Mouse (Mus musculus) embryo, embryonic 9.5 days (tissue): Measurements from ENCODE around the gene Prnd.

ENCODE experiments used
- DNase-seq: peaks from one replicate; pipeline ENCODE4 v3.0.0-alpha.2; 2017; ENCODE audit errors: extremely low spot score

Gene Prnd

DNA sequence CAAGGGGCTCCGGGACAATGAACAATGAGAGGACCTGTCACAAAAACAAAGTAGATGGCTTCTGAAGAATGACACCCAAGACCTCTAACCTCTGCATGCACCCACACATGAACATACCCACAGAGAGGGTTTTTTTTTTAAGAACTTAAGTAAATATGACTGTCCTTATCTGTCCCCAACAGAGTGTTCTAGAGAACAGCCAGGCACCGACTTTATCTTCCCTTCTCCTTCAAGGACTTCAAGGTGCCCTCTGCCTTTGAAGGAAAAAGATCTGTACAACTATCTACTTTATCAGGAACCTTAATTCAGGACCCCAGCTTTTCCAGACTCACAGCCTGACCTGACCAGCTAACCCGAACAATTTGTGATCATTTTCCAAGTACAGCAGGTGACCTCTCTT lies 10.2 kb upstream of the Prnd start:
- no peak for DNase-seq

DNA sequence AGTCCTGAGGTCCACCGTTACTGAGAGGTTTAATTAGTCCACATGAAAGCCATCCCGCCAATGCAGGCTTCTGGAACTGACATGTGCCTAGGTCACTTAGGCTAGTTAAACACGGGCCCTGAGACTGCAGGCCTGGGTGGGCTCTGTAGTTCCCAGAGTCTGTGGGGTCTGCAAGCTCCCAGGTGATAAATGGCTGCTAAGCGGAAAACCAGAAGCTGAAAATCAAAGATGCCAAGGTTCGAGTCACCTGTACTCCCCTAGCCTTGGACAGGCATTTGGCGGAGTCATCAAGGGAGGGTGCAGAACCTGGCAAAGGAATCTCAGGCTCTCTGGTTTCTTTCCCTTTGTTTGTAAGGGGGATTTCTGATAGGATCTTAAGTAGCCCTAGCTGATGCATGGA lies 9.2 kb upstream of the Prnd start:
- DNase-seq = no peak

DNA sequence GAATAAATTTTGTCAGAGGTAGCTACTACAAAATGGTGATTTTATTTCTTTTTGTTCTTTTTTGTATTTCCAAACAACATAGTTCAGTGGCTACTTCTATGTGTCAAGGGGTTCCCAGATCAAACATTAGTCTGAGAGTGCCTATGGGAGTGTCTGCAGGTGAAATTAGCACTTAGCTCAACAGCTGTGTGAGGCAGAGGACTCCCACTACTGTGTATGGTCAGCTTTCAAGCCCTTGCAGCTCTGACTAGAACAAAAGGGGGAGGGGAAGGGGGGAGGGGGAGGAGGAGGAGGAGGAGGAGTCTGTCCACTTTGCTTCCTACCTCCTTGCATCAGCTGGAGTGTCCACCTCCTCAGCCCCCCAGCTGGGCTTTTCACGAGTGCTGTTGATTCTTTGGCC lies 6.3 kb upstream of the Prnd start:
- no peak for DNase-seq

DNA sequence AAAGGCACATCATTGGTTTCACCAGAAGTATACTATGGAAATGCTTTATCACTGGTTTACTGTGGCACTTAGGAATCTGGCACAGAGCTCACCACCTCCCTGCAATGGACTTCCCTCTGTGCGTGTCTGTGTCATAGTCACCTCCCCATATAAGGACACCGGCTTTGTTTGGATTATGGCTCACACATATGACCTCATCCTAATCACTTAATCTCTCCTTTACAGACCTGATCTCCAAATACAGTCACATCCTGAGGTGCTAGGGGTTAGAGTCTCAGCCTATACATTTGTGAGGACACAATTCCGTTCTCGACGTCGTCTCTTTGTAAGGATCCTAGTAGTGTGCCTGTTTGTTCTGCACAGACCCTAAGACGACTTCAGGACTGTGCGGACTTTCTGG lies 5.4 kb upstream of the Prnd start:
- DNase-seq = no peak

DNA sequence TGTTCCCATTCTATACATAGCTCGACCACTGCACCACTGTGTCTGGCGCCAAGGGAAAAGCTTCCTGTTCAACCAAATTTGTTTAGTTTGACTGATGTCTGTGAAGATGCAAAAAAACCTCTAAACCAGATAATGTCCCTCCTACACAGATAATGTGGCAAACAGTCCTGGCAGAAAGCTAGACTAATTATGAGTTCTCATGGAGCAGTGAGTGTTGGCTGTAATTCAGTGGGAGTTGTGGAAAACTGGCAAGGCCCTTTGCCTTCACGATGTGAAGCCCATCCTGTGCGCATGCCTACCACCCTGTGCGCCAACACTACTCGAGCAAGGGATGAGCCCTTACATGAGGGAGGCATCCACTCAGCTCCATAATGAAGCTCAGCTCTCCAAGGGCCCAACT lies 4.9 kb upstream of the Prnd start:
- DNase-seq = no peak

DNA sequence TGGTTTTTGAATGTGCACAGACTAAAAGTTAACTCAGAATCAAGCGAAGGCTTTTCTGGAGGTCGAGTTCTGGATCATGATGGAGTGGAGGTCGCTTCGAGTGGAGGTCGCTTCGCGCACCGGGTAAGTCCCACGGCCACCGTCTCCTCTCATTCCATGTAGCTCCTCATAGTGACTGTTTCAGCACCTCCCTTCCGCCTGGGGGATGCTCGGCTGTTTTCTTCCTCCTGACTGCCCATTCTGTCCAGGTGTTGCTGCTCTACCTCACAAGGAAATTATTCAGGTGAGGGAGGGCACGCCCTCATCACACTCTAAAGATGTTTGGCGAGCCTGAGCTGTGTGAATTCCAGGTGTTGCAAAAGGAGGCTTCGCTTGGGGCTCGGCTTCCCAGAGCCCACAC lies 4.3 kb upstream of the Prnd start:
- DNase-seq = no peak

DNA sequence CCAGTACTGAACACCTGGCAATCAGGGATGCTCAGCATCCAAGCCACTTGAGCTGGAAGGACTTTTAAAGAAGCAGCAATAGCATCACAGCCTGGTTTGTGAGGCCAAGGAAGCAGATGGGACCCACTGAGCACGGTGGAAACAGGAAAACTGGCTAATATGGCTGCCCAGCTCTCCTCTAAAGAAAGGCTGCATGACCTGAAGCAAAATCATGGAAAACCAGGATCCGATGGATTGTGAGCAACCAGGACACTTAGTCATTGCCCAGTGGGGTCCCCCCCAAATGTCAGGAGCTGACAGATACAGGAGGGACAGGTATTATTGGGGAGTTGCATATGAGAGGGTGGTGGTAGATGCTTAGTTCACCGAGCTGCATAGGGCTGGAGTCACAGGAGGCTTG lies 2.5 kb upstream of the Prnd start:
- DNase-seq = no peak

DNA sequence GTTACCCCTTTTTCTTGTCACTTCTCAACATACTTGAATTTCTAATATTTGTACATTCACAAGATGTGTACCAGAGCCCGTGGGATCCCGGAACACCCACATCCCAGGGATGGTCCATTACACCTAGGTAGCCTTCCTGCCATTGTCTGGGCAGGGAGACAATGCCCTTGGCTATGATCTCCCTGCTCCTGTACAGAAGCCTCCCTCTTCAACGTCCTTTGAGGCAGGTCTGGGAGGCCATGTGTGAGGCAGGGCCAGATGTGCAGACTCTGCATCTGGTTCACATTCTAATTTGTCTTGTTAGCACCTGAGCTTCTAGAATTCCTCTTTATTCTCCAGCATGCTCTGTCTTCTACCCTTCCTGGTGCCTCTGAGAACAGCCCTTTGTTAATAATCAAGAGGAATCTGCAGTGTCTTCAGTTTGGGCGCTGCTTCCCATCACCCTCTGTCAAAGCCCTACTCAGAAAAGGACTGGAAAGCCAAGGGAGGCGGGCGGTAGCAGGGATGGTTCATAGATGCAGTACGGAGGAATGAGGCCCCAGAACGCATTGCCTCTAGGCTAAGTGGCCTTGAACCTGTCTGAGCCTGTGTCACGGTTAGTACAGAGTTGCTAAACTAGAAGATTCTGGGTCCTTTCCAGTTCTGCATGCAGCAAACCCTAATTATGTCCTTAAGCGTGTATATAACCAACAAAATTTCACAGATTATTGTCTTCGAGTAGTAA lies 1.6 kb upstream of the Prnd start:
- DNase-seq = no peak

DNA sequence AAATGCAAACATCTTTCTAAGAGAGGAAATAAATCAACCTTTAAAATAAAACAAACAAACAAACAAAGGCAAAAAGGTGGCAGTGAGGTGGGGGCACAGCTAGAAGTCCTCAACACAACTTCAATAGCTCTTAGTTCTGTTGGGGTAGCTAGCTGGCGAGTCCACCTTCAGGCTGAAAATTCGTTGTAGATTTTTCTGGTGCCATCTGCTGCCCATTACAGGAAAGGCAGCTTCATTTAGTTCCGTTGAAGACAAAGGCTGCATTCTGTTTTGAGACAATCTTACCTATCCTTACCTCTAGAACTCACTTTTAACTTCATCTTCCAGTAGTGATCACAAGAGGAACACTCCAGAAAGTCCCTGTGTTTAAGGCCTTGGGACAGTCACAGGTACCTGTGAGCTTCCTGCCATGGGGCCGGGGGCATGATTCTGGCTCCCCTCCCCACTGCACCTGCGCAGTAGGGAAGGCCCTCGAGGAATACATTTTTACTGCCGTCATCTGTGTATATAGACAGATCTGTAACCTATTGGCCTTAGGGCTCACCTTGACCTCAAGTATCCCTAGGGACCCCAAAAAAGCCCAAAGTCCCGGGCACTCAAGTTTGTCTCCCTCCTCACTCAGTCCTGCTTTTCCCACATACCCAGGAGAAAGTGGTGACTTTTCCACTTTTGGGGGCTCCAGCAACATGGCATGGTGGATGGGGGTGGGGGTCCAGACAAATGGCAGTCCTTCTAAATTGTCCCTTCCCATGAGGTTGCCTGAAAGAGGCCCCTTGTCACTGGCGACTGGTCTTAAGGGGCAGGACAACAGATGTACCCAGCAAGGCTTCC lies 679 bp upstream of the Prnd start:
- peak; percentile 39 for DNase-seq

DNA sequence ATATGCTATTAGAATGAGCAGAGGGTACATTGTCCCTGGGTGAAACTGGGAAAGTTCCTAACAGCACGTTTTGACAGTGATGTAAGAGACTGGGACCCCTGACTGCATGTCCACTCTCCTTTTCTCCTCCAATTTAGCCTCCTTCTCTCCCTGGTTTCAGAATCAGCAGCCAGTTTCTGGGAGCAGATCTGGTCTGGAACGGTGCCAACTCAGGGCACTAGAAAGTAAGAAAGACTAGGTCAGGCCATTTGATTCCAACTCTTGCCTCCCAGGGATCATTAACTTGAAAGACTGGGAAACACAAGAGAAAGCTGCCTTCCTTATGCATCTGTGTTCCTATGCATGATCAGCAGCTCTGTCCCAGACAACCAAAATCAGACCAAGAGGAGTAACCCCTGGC lies 1.8 kb downstream of the Prnd start:
- no peak for DNase-seq

DNA sequence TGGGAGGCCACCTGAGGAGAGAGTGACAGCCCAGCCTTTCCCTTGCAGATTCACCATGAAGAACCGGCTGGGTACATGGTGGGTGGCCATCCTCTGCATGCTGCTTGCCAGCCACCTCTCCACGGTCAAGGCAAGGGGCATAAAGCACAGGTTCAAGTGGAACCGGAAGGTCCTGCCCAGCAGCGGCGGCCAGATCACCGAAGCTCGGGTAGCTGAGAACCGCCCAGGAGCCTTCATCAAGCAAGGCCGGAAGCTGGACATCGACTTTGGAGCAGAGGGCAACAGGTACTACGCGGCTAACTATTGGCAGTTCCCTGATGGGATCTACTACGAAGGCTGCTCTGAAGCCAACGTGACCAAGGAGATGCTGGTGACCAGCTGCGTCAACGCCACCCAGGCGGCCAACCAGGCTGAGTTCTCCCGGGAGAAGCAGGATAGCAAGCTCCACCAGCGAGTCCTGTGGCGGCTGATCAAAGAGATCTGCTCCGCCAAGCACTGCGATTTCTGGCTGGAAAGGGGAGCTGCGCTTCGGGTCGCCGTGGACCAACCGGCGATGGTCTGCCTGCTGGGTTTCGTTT lies 2.4 kb downstream of the Prnd start:
- no peak for DNase-seq

DNA sequence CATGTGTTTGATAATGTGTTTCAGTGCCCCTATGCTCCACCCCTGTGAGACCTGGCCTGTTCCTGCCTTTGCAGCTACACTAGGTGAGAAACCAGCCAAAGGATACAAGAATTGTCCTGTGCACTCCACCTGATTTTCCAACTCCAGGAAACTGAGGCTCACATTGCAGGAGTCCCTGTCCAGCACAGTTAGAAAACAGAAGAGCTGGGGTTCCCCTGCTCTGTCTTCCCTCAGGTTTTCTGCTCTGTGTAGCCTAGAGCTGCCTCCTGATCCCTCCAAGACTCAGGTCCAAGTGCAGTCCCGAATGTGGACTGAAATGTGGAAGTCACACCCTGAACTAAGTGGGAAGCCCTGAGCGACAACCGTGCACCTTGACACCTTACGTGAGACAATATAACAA lies 3.0 kb downstream of the Prnd start:
- DNase-seq = no peak

DNA sequence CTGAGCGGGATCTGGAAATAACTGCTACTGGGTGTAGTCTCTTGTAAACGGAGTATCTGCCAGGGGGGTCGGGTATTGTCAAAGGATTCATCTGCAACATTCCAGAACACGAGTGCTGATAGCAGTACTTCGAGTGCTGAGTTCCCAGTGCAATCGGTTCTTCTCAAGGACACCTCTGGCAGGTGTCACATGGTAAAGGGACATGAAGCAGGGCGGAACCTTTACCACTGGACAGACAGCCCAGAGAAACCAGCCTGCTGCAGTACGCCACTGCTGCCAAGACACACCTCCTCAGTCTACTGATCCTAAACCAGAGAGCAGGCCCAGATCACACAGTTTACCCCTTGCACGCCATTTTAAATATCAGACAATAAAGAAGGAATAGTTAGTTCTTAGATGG lies 4.2 kb downstream of the Prnd start:
- no peak for DNase-seq

DNA sequence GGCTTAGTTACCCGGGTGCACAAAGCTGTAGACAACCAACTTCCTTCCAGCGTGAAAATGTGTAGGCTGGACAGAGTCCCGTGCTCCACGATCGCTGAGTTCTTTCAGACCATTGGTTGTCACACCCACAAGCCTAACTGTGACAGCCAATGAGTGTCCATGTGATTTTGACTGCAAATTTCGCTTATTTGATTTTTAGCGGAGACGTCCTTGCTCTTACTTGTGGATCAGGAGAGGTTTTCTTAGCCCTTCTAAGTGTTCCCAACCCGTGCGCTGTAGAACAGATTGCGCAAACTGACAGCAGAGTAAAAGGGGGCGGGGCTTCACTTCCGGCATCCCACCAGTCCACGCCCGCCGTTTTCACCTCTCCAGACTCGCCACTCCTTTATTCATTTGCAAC lies 4.6 kb downstream of the Prnd start:
- peak; percentile 32 for DNase-seq

DNA sequence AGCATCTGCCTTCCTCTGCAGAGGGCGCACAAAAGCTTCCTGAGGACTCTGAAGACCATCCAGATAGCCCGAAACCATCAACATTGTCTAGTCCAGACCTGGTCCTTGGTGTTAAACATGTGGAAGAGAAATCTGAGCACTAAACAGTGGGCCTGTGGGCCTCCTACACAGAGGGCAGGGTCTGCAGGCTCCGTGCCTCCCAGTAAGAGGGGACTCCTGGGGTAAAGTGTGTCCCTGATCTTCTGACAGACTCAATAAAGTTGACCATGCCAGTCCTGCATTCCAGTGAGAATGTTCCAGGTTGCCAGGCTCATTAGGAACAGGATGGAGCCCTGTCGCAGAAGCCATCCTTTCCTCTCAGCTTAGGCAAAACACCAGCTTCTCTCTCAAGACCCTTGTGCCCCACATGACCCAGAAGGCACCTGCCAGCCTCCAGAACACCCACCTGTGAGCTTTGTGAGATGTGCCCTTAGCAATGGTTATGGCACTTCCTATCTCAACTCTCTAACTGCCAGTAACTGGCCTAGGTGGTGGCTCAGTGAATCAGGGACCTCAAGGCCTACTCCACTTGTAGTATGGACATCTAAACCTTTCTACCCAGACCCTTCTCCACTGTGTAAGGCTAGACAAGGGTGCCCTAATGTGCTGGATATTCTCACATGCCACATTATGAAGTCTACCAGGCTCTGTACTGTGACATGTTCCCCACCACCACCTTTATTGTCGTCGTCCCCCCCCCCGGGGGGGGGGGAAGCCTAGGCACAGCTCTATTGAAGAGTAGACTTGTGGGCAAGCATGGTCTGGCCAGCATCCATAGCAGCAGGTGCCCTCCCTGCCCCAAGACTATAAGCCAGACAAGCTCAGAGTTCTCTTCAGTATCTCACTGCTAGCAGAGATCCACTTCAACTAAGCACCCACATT lies 5.9 kb downstream of the Prnd start:
- DNase-seq = no peak

DNA sequence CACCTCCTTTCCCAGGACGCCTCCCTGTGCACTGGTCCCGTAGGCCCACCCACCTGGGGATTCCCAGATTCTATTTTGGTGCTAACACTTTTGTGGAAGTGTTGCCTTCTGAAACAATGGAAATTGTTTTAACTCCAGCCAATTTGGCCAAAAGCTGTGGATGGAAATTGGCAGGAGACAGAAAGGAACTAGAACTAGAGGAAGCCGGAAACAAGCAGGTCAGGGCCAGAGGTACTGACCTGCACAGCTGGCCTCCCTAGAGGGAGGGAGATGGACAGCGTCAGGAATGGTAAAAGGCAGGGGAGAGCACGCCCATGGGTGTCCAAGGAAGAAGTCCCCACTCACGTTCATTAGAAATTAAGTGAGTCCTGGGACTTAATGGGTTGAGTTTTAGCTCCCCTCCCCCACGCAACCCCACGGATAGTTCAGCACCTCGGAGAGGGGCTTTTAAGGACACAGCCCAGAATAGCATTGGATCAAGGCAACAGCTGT lies 7.1 kb downstream of the Prnd start:
- DNase-seq = no peak

DNA sequence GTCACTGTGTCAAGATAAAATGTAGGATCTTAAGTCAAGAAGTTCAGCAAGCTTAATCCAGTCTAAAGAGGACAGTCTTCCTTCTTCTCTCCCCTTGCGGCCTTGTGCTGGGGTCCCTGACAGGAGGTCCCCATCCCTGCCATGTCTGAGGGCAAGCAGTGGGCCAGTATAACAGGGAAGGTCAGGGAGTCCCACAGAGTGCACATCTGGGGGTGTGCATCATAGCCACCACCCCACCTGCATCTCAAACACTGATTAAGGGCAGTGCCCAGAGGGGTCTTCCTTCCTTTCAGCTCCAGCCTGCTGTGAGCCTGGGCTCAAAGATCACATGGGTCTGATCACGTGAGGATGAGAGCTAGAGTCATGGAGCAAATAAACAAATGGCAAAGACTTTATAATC lies 11.0 kb downstream of the Prnd start:
- DNase-seq = no peak

DNA sequence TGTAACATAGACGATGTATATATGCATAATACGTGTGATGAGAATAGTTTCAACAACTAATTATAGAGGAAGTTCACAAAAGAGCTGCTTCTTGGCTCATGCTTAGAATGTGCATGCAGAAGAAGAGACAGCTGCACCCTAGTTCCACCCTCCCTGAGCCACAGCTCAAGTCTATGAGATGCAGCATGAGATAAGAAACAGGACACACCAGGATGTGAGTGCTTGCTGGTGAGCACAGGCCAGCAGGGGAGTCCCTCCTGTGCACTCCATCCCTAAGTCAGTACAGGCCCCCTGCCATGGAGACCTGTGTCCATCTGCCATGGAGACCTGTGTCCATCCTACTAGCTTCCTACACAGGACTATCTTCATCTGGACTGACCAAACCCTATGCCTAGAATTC lies 19.9 kb downstream of the Prnd start:
- DNase-seq = no peak

DNA sequence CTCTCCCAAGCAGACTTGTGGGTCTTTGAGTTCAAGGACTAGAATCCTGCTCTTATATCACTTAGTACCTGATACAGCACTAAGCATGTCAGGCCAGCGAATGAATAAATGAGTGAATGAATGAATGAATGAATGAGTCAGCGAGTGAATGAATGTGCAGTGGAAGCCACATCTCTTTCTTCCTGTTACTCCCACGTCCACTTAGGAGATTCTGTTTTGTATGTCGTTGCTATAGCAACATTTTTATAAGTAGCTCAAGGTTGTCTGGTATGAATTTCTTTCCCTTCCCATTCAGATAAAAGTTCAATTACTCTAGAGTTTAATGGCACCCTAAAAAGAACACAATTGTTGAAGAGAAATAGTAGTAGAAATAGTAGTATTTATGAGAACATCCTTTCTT lies 20.4 kb downstream of the Prnd start:
- DNase-seq = no peak

DNA sequence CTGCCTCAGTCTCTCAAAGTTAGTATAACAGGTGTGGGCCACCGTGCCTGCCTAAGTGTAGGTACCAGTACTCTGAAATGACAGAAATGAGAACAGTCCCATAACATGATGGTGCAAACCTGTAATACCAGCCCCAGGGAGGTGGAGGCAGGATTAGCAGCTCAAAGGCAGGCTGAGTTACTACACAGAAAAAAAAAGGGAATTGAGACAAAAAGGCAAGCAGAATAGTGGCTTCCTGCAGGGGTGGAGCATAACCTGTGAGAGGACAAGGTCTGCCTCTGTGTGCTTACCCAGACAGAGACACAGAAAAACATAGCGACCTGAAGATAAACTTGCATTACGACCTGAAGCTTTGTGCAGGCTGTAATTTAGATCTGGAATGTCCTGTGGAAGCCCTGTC lies 26.0 kb downstream of the Prnd start:
- no peak for DNase-seq

DNA sequence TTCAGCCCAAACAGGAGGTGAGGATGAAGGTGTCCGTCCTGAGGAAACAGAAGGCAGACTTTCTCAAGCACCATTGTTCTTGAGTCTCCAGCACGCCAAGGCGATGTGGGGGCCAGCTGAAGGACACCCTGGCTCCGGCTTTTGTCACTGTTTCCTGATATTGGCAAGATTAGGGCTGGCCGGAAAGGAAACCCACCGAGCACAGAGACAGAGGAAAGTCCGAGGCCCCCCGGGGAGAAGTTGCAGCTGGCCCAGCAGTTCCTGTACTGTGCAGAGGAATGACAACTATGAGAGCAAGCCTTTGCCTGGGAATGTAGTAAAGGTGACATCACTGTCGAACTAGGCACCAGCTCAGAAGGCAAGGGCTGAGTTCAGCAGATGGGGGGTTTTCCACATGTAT lies 30.2 kb downstream of the Prnd start:
- DNase-seq = peak; percentile 13
